Mouse (Mus musculus) ES-Bruce4 (cell line): ENCODE data around the gene Snap91.

Experiments used
- CTCF ChIP-seq: IDR thresholded peaks from one replicate; pipeline ENCODE4 v1.8.1; 2011; ENCODE audit warnings: low read depth, low read length
- POLR2A ChIP-seq: IDR thresholded peaks from one replicate; pipeline ENCODE4 v1.8.1; 2011; ENCODE audit warnings: low read length; ENCODE audit not compliant: insufficient read depth

DNA sequence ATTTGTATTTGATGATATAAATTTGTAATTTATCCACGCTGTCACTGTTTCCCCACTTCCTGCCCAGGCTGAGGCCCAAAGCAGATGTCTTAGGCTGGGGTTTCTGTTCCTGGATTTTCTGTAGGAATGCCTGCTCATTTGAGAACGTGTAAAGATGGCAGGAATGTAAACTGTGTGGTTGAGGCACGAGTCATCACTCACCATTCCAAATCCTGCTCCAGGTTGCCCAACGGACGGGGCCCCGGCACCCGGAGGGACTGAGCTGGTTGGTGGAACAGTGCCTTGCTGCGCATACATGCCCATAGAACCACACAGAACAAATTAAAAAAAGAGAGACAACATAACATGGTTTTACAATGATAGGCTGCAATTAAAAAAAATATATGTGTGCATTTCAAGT, 106.5 kb downstream of the Snap91 start:
- no peak for TF ChIP-seq POLR2A
- no peak for TF ChIP-seq CTCF
